Mouse (Mus musculus) spleen, adult 10 weeks (tissue): Measurements from ENCODE around the gene Plcd3. TPM values are rescaled to one million over a fixed set of nuclear protein-coding genes. Genes with fewer than 3 reads are reported as not detected.

ENCODE experiments used
- polyA plus RNA-seq: library from polyadenylated mRNA; stranded (reverse); fragments of 350-450 nt; fragmentation: Illumina TruSeq; extraction: RNeasy Lipid Tissue Mini Kit (QIAGEN cat#74804); gene quantifications from one replicate; pipeline ENCODE4 v1.2.3, GENCODE M21; 2015; ENCODE audit warnings: low replicate concordance; ENCODE audit not compliant: insufficient read depth

Plcd3 gene
- polyA plus RNA-seq, result 0.93 TPM

DNA sequence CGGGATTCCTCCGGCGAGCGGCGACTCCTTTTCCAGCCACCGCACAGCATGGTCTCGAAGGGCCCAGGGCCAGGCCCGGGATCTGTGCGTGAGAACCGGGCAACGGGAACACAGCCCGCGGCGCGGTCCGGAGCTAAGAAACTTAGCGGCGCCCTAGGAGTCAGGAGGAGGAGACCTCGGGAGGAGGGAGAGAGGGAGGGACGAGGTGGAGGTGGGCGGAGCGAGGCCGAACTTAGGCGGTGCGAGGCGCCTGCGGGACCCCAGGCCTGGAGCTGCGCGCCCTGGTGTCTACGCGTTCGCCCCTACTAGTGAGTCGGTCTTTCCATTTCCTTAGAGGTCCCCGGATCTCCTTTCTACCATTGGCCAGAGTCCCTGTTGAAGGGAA lies at the start of gene Plcd3, which contains the start of gene Acbd4:
Gene Plcd3, minus strand, starts transcription at position 178 of the 385 bp plus-strand sequence.
Gene Acbd4, plus strand, starts transcription at position 202 of the 385 bp plus-strand sequence.

DNA sequence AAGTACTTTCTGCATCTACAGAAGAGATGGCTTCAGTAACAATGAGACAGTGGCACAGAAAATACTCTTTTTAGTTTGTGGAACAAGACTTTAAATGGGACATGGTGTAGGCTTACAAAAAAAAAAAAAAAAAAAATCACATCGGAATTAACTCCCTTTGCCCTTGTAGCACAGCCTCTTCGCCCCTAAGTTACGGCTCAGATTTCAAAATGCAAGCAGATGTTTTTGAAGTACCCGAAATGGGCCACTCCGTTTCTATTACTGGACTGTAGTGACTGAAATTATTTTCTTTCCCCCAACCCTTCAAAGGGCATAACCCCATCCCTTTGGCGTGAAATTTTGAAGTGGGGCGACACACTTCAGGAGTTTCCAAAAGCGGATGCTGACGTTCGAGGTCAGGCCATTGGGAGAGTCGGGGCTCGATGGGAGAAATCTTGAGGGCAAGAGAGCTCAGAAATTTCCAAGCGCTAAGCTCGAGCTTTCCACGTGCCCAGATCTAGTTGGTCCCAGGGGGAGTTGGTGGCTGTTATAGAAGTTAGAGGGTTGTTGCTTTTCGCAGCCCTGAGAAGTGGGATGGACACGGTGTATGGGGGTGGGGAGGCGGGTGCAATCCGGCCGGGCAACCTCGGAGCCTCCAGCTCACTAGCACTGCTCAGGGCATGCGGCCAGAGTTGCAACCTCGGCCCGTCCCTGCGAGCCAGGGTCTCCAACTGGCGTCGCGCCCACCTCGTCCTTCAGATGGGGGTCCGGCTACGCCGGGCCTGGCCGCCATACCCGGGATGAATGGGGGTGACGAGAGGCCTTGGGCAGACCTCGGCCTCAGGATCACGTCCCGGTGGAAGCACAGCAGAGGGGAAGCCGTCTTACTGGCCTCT lies 30.5 kb upstream of the Plcd3 start, which contains the start of gene Hexim2:
Gene Hexim2, plus strand, starts transcription at position 729 of the 875 bp plus-strand sequence.

DNA sequence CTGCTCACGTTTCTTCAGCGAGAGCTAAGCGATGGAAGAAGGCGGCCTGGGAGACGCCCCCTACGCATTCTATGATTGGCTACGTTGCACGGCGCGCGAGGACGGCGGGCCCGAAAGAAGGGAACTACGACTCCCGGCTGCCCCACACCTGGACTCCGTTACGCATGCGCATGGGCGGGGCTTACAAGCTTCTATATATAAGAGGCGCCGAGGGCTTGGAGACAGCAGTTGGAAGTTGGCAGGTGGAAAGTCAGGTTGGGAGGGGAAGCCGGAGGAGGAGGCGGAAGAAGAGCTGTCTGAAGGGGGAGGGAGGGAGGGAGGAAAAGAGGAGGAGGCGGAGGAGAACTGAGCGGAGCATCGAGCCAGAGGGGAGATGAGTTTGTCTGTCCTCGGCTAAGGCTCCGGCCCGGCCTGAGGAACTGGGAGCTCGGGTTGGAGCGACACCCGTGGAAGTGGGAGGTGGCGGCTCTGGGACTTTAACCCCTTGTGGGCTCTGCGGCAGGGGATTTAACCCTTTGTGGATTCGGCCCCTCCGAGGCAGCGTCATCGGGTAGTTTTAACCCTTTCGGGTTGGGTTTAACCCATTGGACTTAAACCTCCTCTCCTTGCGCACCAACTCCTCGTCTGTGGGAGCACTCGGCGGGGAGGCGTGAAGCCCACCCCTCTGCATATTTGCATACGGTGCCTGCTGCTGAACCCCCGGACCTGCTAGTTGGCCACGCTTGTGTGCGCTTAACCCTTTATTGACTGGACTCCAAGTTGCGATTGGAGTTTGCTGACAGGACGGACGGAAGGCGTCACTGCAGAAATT lies 14.8 kb upstream of the Plcd3 start, which contains the start of gene Hexim1:
Gene Hexim1, plus strand, starts transcription at position 224 of the 811 bp plus-strand sequence.

GRCm38 (mm10) chr11:103028176-103028891 lies 73.1 kb downstream of the Plcd3 start, which contains the start of the genes Nmt1 and Dcakd:
Nmt1 (plus strand) TSS chr11:103028190.
Dcakd (minus strand) TSS chr11:103028333.

Other genes starting within 250 kb of the Plcd3 start
- gene Eftud2, start 220.7 kb downstream of the Plcd3 start, polyA plus RNA-seq, result 82.0 TPM
- not detected for gene Ccdc103, start 220.5 kb downstream of the Plcd3 start, polyA plus RNA-seq
- gene Fam187a, start 216.5 kb downstream of the Plcd3 start, polyA plus RNA-seq, result not detected
- 0.83 TPM for gene Gfap, start 200.7 kb downstream of the Plcd3 start, polyA plus RNA-seq
- 2.7 TPM for gene Kif18b, start 176.5 kb downstream of the Plcd3 start, polyA plus RNA-seq
- not detected for gene C1ql1, start 155.0 kb downstream of the Plcd3 start, polyA plus RNA-seq
- 48.5 TPM for gene Nmt1, start 73.5 kb downstream of the Plcd3 start, polyA plus RNA-seq
- gene Dcakd, start 73.3 kb downstream of the Plcd3 start, polyA plus RNA-seq, result 14.3 TPM
- 17.7 TPM for gene Acbd4, start within 50 bp of the Plcd3 start, polyA plus RNA-seq
- 16.5 TPM for gene Hexim1, start 14.6 kb upstream of the Plcd3 start, polyA plus RNA-seq
- 0.75 TPM for gene Hexim2, start 30.8 kb upstream of the Plcd3 start, polyA plus RNA-seq
- gene Fmnl1, start 69.4 kb upstream of the Plcd3 start, polyA plus RNA-seq, result 175 TPM
- not detected for gene 1700023F06Rik, start 106.9 kb upstream of the Plcd3 start, polyA plus RNA-seq
- gene Spata32, start 116.8 kb upstream of the Plcd3 start, polyA plus RNA-seq, result not detected
- gene Map3k14, start 165.8 kb upstream of the Plcd3 start, polyA plus RNA-seq, result 11.3 TPM